Mouse (Mus musculus) right cerebral cortex, postnatal 14 days (tissue): ENCODE measurements around the gene Pou1f1.

ENCODE experiments used
- DNase-seq: peaks from one replicate; pipeline ENCODE4 v3.0.0; 2022

Pou1f1 gene

GRCm38 (mm10) chr16:65568853-65569252 lies 48.5 kb downstream of the Pou1f1 start:
- no peak for DNase-seq

GRCm38 (mm10) chr16:65577298-65578029 lies 57.2 kb downstream of the Pou1f1 start:
- no peak for DNase-seq
